Mouse (Mus musculus): ENCODE measurements around the gene Klf12. TPM values are rescaled to one million over a fixed set of nuclear protein-coding genes. Genes with fewer than 3 reads are reported as not detected.

Klf12 gene
- polyA plus RNA-seq, 1 experiment from 2014 or later, result 33.8 TPM

- no peaks in the 10 kb centered on the region for H3K9me3 ChIP-seq
- WGBS, result 80% methylated on average over 2 of the region's 5 CpGs
These were observed 373.6 kb downstream of the Klf12 start for GRCm38 (mm10) chr14:99910876-99911275.

GRCm38 (mm10) chr14:99900902-99901301 lies 383.6 kb downstream of the Klf12 start:
- no peak overlapping the region for H3K9ac ChIP-seq
- peaks cover 3% of the 10 kb centered on the region; the same call in 1 of the 2 replicates for H3K36me3 ChIP-seq
- 93% methylated on average over 3 of the region's 3 CpGs for WGBS
- ATAC-seq (ENCODE audit: insufficient number of reproducible peaks, insufficient read depth, low FRiP score, low TSS enrichment), result no peak
- H3K27me3 ChIP-seq, result no peaks in the 10 kb centered on the region
- H3K9me3 ChIP-seq, result no peaks in the 10 kb centered on the region
- no peak overlapping the region for H3K27ac ChIP-seq
- no peak overlapping the region for H3K4me2 ChIP-seq (replicated peaks)
- no peak overlapping the region for H3K4me3 ChIP-seq
- no peaks in the 10 kb centered on the region for H3K4me1 ChIP-seq

More at GRCm38 (mm10) chr14:99910876-99911275, 373.6 kb downstream of the Klf12 start:
- no peak overlapping the region for H3K27ac ChIP-seq
- no peaks in the 10 kb centered on the region for H3K27me3 ChIP-seq
- no peaks in the 10 kb centered on the region for H3K4me1 ChIP-seq
- no peak for ATAC-seq (ENCODE audit: insufficient number of reproducible peaks, insufficient read depth, low FRiP score, low TSS enrichment)
- H3K9ac ChIP-seq, result no peak overlapping the region
- no peaks in the 10 kb centered on the region for H3K36me3 ChIP-seq
- H3K4me3 ChIP-seq, result no peak overlapping the region
- no peak overlapping the region for H3K4me2 ChIP-seq (replicated peaks)

GRCm38 (mm10) chr14:99898861-99899260 lies 385.6 kb downstream of the Klf12 start:
- Histone ChIP-seq H3K9me3 (no peaks in the 10 kb centered on the region), H3K27ac (no peak overlapping the region), H3K27me3 (no peaks in the 10 kb centered on the region), H3K4me3 (no peak overlapping the region), H3K36me3 (peaks cover 3% of the 10 kb centered on the region; the same call in 1 of the 2 replicates), H3K9ac (no peak overlapping the region), H3K4me1 (no peaks in the 10 kb centered on the region), H3K4me2 (replicated peaks) (no peak overlapping the region)
- no peak for ATAC-seq (ENCODE audit: insufficient number of reproducible peaks, insufficient read depth, low FRiP score, low TSS enrichment)
- 80% methylated on average over 3 of the region's 3 CpGs for WGBS

DNA sequence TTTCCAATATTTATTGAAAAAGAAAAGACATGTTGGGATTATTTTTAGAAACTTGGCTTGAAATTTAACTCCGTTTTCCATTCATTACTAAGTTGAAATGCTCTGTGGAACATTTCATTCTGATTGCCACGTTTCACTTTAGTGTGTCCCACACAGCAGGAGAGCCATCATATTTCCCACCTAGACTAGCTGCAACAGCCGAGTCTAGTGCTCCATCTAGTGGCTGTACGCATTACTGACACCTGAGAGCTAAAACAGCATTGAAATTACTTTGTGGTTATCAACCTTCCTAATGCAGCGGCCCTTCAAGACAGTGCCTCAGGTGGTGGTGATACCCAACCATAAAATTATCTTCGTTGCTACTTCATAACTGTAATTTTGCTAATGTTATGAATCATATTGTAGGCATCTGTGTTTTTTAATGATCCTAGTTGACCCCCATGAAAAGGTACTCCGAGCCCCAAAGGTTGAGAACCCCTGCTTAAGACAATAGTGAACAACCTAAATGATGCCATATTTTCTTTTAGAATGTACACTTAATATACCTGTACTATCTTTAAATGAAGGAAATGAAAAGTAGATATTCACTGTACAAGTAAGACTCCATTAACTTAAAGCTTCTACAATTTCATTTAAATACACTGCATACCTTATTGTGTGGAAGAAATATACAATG lies 389.6 kb downstream of the Klf12 start:
- H3K4me3 ChIP-seq, result no peak overlapping the region
- H3K4me1 ChIP-seq, result no peaks in the 10 kb centered on the region
- 21% methylated on average over 7 of the region's 7 CpGs for WGBS
- H3K27me3 ChIP-seq, result no peaks in the 10 kb centered on the region
- no peak overlapping the region for H3K27ac ChIP-seq
- no peaks in the 10 kb centered on the region for H3K9me3 ChIP-seq
- H3K9ac ChIP-seq, result no peak overlapping the region
- 0 out of 2 replicates have a peak, but pooled peaks cover 3% of the 10 kb centered on the region for H3K36me3 ChIP-seq
- H3K4me2 ChIP-seq (replicated peaks), result no peak overlapping the region
- 0 out of 2 replicates have a peak, but pooled peaks have one; percentile 64 for ATAC-seq (ENCODE audit: insufficient number of reproducible peaks, insufficient read depth, low FRiP score, low TSS enrichment)

DNA sequence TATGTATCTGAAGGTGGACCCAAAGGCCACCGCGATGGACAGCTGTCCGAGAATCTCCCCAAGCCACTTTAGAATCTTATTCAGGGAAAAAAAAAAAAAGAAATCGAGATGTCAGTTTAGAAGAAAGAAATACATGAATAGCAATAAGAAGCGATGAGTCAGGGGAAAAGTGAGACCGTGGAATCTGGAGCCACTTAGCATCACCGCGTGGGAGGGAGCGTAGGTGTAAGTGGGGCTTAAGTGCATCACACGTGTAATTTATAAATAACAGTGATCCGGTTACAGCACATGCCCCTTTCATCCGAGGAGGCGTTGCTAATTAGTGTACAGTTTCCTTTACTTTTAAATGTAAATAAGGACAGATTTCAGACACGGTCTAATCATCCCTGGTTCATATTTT lies 390.4 kb downstream of the Klf12 start:
- H3K27me3 ChIP-seq, result no peaks in the 10 kb centered on the region
- no peak for ATAC-seq (ENCODE audit: insufficient number of reproducible peaks, insufficient read depth, low FRiP score, low TSS enrichment)
- WGBS, result 62% methylated on average over 14 of the region's 14 CpGs
- no peaks in the 10 kb centered on the region for H3K9me3 ChIP-seq
- 0 out of 2 replicates have a peak, but pooled peaks cover 2% of the 10 kb centered on the region for H3K36me3 ChIP-seq
- no peak overlapping the region for H3K27ac ChIP-seq
- H3K9ac ChIP-seq, result no peak overlapping the region
- no peak overlapping the region for H3K4me3 ChIP-seq
- H3K4me2 ChIP-seq (replicated peaks), result no peak overlapping the region
- no peaks in the 10 kb centered on the region for H3K4me1 ChIP-seq

DNA sequence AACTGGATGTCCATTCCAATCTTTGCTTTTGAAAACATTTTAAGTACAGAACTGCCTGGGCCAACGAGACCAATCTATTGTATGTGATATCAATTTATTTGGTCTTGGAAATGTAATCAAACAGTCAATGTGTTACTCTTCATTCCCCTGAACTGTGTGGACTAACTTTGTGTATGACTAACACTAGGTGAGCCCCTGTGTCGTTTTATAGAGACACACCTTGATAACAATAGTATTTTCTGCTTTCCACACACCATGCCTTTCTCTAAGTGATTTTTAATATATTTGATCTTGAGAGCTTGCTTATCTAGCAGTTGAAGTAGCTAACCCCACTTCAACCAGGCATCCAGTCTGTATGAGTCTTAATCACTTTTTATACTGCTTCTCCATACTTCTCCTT lies 398.0 kb downstream of the Klf12 start:
- H3K4me3 ChIP-seq, result no peak overlapping the region
- 77% methylated on average over 2 of the region's 2 CpGs for WGBS
- no peak overlapping the region for H3K27ac ChIP-seq
- no peaks in the 10 kb centered on the region for H3K9me3 ChIP-seq
- ATAC-seq (ENCODE audit: insufficient number of reproducible peaks, insufficient read depth, low FRiP score, low TSS enrichment), result no peak
- no peaks in the 10 kb centered on the region for H3K4me1 ChIP-seq
- no peak overlapping the region for H3K4me2 ChIP-seq (replicated peaks)
- H3K9ac ChIP-seq, result no peak overlapping the region
- H3K27me3 ChIP-seq, result no peaks in the 10 kb centered on the region
- no peaks in the 10 kb centered on the region for H3K36me3 ChIP-seq

DNA sequence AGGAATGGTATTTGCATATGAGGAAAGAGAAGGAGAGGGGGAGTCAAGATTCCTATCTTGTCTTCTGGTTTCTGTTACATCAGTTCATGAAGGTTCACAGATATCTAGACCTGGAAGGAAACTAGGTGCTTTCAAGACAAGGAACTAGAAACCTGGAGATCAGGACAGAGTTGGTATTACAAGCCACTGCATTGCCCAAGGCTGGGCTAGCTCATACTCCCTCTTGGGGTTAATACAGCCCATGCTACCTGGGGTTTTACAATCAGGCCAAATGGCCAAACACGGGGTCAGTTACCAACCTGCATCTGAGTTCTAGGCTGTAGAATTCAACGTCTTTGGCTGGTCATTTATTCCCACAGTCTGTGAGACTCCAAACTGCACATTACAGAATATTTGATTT lies 398.9 kb downstream of the Klf12 start:
- Histone ChIP-seq H3K36me3 (no peaks in the 10 kb centered on the region), H3K27ac (no peak overlapping the region), H3K4me3 (no peak overlapping the region), H3K4me2 (replicated peaks) (no peak overlapping the region), H3K9ac (no peak overlapping the region), H3K4me1 (no peaks in the 10 kb centered on the region), H3K9me3 (no peaks in the 10 kb centered on the region), H3K27me3 (no peaks in the 10 kb centered on the region)
- WGBS, result 71% methylated on average over 2 of the region's 2 CpGs
- no peak for ATAC-seq (ENCODE audit: insufficient number of reproducible peaks, insufficient read depth, low FRiP score, low TSS enrichment)

- Histone ChIP-seq H3K27ac (no peak overlapping the region), H3K9me3 (no peaks in the 10 kb centered on the region), H3K36me3 (no peaks in the 10 kb centered on the region), H3K27me3 (no peaks in the 10 kb centered on the region), H3K4me2 (replicated peaks) (no peak overlapping the region), H3K4me3 (no peak overlapping the region), H3K4me1 (no peaks in the 10 kb centered on the region), H3K9ac (no peak overlapping the region)
- no peak for ATAC-seq (ENCODE audit: insufficient number of reproducible peaks, insufficient read depth, low FRiP score, low TSS enrichment)
- WGBS, result 43% methylated on average over 4 of the region's 4 CpGs
These were observed 399.4 kb downstream of the Klf12 start for GRCm38 (mm10) chr14:99885128-99885527.

DNA sequence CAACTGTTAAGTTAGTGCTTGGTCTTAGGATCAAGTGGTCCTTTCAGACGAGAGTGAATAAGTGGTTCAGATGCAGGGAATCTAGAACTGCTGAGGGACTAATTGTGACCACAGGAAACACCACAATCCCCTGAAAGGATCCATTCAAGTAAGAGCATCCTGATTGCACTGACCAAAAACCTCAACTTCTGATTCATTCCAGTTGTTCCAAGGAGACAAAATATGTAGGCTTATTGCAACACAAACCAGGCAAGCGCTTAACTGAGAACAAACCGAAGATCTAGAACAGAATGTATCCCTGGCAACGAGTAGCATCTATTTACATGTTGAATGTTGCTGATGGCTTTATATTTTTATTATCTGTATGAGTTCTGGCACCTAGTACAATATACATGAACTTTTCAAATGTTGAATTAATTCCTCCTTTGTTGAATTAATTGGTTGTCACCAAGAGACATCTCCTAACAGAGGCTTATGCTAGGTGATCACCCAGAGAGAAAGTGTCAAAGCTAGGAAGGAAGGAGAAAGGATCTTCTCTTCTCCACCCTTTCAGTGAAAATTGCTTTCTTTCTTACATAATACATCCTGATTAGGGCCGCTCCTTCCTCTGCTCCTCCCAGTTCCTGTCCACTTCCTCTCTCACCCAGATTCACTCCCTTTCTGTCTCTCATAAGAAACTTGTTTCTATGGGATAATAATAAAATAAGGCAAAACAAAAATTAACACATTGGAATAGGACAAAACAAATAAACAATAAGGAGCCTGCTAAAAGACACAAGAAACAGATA lies 407.5 kb downstream of the Klf12 start:
- Histone ChIP-seq H3K4me1 (no peaks in the 10 kb centered on the region), H3K9ac (no peak overlapping the region), H3K27ac (no peak overlapping the region), H3K9me3 (no peaks in the 10 kb centered on the region), H3K36me3 (peaks cover 19% of the 10 kb centered on the region), H3K4me2 (replicated peaks) (no peak overlapping the region), H3K27me3 (no peaks in the 10 kb centered on the region), H3K4me3 (no peak overlapping the region)
- WGBS, result 77% methylated on average over 5 of the region's 5 CpGs
- ATAC-seq (ENCODE audit: insufficient number of reproducible peaks, insufficient read depth, low FRiP score, low TSS enrichment), result no peak

DNA sequence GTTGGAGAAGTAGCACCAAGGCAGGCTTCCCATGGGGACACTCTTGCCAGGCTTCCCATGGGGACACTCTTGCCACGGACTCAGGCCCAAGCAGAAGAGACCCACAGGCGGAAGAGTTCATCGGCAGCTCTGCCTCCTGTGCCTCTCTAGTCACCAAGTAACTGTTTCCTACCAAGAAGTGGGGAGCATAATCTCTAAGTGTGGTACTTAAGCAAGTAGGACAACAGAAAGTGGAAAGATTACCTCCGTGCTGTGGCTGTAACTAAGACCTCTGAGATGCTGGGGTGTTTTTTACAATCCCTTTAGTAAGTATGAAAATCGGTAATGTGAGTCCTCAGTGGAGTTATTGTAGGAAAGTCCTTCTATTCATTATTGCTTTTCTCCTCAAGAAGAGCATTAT lies 410.8 kb downstream of the Klf12 start:
- no peak for ATAC-seq (ENCODE audit: insufficient number of reproducible peaks, insufficient read depth, low FRiP score, low TSS enrichment)
- Histone ChIP-seq H3K27ac (no peak overlapping the region), H3K4me2 (replicated peaks) (no peak overlapping the region), H3K4me3 (no peak overlapping the region), H3K4me1 (no peaks in the 10 kb centered on the region), H3K9me3 (no peaks in the 10 kb centered on the region), H3K36me3 (peaks cover 19% of the 10 kb centered on the region), H3K27me3 (no peaks in the 10 kb centered on the region), H3K9ac (no peak overlapping the region)
- WGBS, result 90% methylated on average over 5 of the region's 5 CpGs

GRCm38 (mm10) chr14:99856158-99857011 lies 428.1 kb downstream of the Klf12 start:
- Histone ChIP-seq H3K4me2 (replicated peaks) (no peak overlapping the region), H3K9ac (no peak overlapping the region), H3K4me3 (no peak overlapping the region), H3K4me1 (no peaks in the 10 kb centered on the region), H3K27me3 (no peaks in the 10 kb centered on the region), H3K27ac (no peak overlapping the region), H3K36me3 (no peaks in the 10 kb centered on the region), H3K9me3 (no peaks in the 10 kb centered on the region)
- ATAC-seq (ENCODE audit: insufficient number of reproducible peaks, insufficient read depth, low FRiP score, low TSS enrichment), result no peak
- WGBS, result 83% methylated on average over 14 of the region's 14 CpGs
